Mouse (Mus musculus) hindbrain, embryonic 15.5 days (tissue): Measurements from ENCODE around the gene Lrrc4c. TPM values are rescaled to one million over a fixed set of nuclear protein-coding genes. Genes with fewer than 3 reads are reported as not detected.

Experiments
- ATAC-seq: fragments of 200-750 bp; cut with Nextera tagmentation; 2 replicates; pipeline ENCODE4 v1.8.0; 2017; ENCODE audit warnings: low read depth, moderate number of reproducible peaks, moderate TSS enrichment; ENCODE audit not compliant: low FRiP score
- H3K27ac ChIP-seq: fragments of 300-500 bp; sonication (generic); replicated peaks from 2 replicates; pipeline ENCODE4 v1.5.1; 2015; ENCODE audit warnings: mild to moderate bottlenecking, inconsistent platforms
- H3K27me3 ChIP-seq: fragments of 300-500 bp; sonication (generic); 2 replicates; pipeline ENCODE4 v1.6.1; 2015; ENCODE audit warnings: control low read depth, inconsistent platforms
- H3K36me3 ChIP-seq: fragments of 300-500 bp; sonication (generic); 2 replicates; pipeline ENCODE4 v1.6.1; 2015; ENCODE audit warnings: control low read depth, inconsistent platforms
- H3K4me1 ChIP-seq: fragments of 300-500 bp; sonication (generic); replicated peaks from 2 replicates; pipeline ENCODE4 v1.6.1; 2015; ENCODE audit warnings: control low read depth, inconsistent platforms
- H3K4me2 ChIP-seq: fragments of 300-500 bp; sonication (generic); 2 replicates; pipeline ENCODE4 v1.6.1; 2015; ENCODE audit warnings: moderate library complexity, mild to moderate bottlenecking, inconsistent platforms
- H3K4me3 ChIP-seq: fragments of 300-500 bp; sonication (generic); 2 replicates; pipeline ENCODE4 v1.5.1; 2015; ENCODE audit warnings: mild to moderate bottlenecking, inconsistent platforms
- H3K9ac ChIP-seq: fragments of 300-500 bp; sonication (generic); 2 replicates; pipeline ENCODE4 v1.6.1; 2015; ENCODE audit warnings: inconsistent platforms
- H3K9me3 ChIP-seq: fragments of 300-500 bp; sonication (generic); 2 replicates; pipeline ENCODE4 v1.6.1; 2016; ENCODE audit warnings: control low read depth, inconsistent platforms
- WGBS: fragments of 180-500 bp; shearing (Covaris S2); methylation state at CpG from one replicate; pipeline ENCODE4 v1.1.7; 2015; 5-methylcytosine and 5-hydroxymethylcytosine counted together
- polyA plus RNA-seq: library from polyadenylated mRNA; unstranded; fragments of >200 nt; fragmentation: Nextera tagmentation; extraction: Ambion mirVana; gene quantifications from 2 replicates; pipeline ENCODE4 v1.2.1, GENCODE M21; 2015

The Lrrc4c gene
- polyA plus RNA-seq, 1 experiment from 2014 or later: 35.0 TPM

DNA sequence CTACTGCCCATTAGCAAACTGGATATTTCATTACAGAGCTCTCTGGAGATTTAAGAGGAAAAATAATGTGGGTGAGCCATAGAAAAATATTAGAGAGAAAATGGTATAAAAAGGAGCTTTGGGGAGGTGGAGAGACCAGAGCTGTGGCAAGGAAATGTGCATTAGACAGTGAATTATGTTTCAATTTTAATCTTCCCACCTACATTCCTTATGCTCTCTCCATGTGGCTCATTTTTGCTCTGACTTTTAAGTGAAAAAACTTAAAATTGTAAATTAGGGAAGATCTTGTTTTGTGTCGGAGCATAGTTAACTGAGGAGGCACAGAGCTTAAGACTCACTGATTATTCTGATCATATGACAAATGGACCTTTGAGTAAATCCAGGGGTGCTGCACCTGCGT, 399.4 kb downstream of the Lrrc4c start:
- no peak for ATAC-seq
- H3K4me2 ChIP-seq: no peak overlapping the region

DNA sequence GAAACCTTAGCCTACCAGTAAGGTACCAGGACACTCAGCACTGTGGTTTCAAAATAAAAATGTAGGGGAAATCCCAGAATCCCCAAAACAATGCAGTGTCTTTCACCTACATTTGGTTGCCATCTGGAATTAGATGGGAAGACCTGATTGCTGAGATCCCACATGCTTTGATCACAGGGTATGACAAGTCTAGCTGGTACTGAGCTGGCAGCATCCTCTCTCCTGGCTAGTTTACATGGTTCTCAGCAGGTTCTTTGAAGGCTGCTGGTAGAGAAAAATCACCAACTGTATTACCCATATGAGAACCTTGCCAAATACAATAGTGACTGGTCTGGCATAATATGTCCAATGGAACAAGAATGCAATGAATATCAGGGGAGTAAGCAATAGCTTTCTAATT, 405.4 kb downstream of the Lrrc4c start:
- Histone ChIP-seq H3K4me3 (no peak overlapping the region), H3K9me3 (no peaks in the 10 kb centered on the region), H3K27me3 (no peaks in the 10 kb centered on the region), H3K9ac (no peak overlapping the region), H3K27ac (no peak overlapping the region), H3K4me1 (no peaks in the 10 kb centered on the region), H3K36me3 (no peaks in the 10 kb centered on the region), H3K4me2 (no peak overlapping the region)
- ATAC-seq: no peak

More for the DNA sequence above, 399.4 kb downstream of the Lrrc4c start:
- H3K27ac ChIP-seq: no peak overlapping the region
- H3K9ac ChIP-seq: no peak overlapping the region
- H3K4me3 ChIP-seq: no peak overlapping the region
- no peaks in the 10 kb centered on the region for H3K9me3 ChIP-seq
- no peaks in the 10 kb centered on the region for H3K36me3 ChIP-seq
- 87% methylated on average over 2 of the region's 2 CpGs for WGBS
- H3K4me1 ChIP-seq: no peaks in the 10 kb centered on the region
- H3K27me3 ChIP-seq: no peaks in the 10 kb centered on the region

DNA sequence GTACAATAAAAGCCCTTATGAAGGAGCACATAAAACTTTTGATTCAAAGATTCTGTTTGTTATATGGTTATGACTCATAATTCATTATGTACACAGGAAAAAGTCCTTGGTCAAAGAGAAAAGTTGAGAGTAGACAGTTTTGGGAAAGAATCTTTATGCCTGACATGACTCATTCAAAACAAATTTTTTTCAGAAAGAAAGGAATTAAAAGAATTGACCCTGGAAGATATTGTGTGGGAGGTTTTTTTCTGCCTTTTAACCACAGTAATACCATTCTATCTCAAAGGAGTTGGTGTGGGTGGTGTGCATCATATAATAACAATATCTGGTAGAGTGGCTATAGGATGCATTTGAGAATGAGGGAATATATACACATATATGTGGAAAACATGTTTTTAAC, 418.1 kb downstream of the Lrrc4c start:
- Histone ChIP-seq H3K9me3 (no peaks in the 10 kb centered on the region), H3K4me3 (no peak overlapping the region), H3K4me2 (no peak overlapping the region), H3K4me1 (no peaks in the 10 kb centered on the region), H3K36me3 (no peaks in the 10 kb centered on the region), H3K27me3 (no peaks in the 10 kb centered on the region), H3K9ac (no peak overlapping the region), H3K27ac (no peak overlapping the region)
- ATAC-seq: no peak

DNA sequence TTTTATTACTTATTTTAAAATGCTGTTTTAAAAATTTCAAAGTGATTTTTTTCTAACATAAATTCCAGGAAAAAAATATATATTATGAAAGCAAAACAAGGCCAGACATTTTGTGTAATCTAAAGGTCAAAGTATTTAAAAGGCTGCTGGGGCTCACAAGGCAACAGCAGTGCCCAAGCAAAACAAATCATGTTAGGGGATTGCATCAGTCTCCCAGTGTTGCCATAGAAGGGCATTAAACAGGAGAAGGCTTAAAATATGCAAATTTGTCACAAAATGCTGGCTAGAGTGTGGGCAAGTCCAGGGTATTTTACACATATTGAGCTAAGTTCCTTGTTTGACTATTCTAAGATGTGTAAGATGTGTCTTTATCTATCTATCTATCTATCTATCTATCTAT, 437.1 kb downstream of the Lrrc4c start:
- H3K36me3 ChIP-seq: no peaks in the 10 kb centered on the region
- no peak overlapping the region for H3K27ac ChIP-seq
- H3K4me1 ChIP-seq: no peaks in the 10 kb centered on the region
- H3K9ac ChIP-seq: no peak overlapping the region
- H3K4me2 ChIP-seq: no peak overlapping the region
- H3K27me3 ChIP-seq: no peaks in the 10 kb centered on the region
- no peaks in the 10 kb centered on the region for H3K9me3 ChIP-seq
- no peak for ATAC-seq
- H3K4me3 ChIP-seq: no peak overlapping the region

DNA sequence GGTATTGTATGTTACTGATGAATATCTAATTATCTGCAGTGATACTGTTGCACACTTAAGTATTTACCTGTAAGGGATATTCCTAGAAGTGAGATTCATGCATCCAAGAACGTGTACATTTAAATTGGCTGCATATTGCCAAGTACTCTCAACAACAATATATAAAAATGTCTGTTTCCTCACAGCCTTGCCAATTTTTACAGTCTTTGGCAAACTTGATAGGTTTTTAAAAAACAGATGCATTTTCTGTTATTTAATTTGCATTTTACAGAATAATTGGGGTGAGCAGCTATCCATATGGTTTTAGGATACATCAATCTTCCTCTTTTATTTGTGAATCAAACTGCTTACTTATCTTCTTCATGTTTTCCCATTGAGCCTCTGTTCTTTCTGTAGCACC, 439.7 kb downstream of the Lrrc4c start:
- no peaks in the 10 kb centered on the region for H3K9me3 ChIP-seq
- no peak overlapping the region for H3K27ac ChIP-seq
- no peak overlapping the region for H3K4me2 ChIP-seq
- H3K4me1 ChIP-seq: no peaks in the 10 kb centered on the region
- no peaks in the 10 kb centered on the region for H3K27me3 ChIP-seq
- WGBS: 63% methylated on average over 1 of the region's 1 CpGs
- no peak overlapping the region for H3K4me3 ChIP-seq
- H3K9ac ChIP-seq: no peak overlapping the region
- ATAC-seq: no peak
- H3K36me3 ChIP-seq: no peaks in the 10 kb centered on the region

DNA sequence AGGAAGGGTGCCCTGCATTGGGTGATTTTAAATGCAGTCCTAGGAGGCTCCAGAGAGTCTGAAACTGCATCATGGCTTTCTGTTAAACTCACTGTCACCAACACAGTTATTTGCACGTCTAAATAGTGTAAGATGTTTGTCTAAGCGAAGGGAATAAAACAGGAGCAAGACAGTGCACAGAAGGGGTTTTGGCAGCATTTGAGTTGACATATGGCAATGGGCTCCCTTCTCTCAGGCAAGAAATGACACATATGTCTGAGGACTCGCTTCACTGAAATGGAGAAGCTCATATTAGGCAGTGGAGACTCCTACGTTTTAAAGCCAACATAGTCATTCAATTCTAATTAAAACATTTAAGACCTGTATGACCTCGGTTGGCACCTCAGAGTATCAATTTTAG, 445.6 kb downstream of the Lrrc4c start:
- Histone ChIP-seq H3K27ac (no peak overlapping the region), H3K36me3 (no peaks in the 10 kb centered on the region), H3K9ac (no peak overlapping the region), H3K4me1 (no peaks in the 10 kb centered on the region), H3K4me3 (no peak overlapping the region), H3K9me3 (no peaks in the 10 kb centered on the region), H3K27me3 (no peaks in the 10 kb centered on the region), H3K4me2 (no peak overlapping the region)
- WGBS: 55% methylated on average over 5 of the region's 5 CpGs
- peak; percentile 42; the same call in 1 of the 2 replicates for ATAC-seq

DNA sequence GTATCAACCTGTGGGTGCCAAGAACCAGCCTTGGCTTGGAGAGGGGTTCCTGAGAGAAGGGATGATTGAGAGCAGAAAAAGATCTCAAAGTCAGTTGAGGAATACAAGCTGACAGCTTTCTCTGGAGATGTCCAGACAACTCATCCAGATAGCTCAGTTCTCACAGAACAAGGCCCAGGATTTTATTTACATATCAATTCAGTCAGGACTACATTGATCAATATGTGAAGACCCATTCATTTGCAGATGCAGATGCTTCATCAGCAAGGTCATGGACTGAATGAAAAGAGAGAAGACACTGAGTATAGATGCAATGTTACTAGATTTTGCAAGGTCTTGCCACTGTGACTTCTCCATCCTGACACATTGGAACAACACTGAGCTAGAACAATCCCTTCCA, 457.4 kb downstream of the Lrrc4c start:
- H3K9me3 ChIP-seq: no peaks in the 10 kb centered on the region
- no peak overlapping the region for H3K27ac ChIP-seq
- no peak overlapping the region for H3K9ac ChIP-seq
- H3K4me1 ChIP-seq: no peaks in the 10 kb centered on the region
- no peak for ATAC-seq
- H3K4me2 ChIP-seq: no peak overlapping the region
- no peaks in the 10 kb centered on the region for H3K27me3 ChIP-seq
- no peaks in the 10 kb centered on the region for H3K36me3 ChIP-seq
- H3K4me3 ChIP-seq: no peak overlapping the region

DNA sequence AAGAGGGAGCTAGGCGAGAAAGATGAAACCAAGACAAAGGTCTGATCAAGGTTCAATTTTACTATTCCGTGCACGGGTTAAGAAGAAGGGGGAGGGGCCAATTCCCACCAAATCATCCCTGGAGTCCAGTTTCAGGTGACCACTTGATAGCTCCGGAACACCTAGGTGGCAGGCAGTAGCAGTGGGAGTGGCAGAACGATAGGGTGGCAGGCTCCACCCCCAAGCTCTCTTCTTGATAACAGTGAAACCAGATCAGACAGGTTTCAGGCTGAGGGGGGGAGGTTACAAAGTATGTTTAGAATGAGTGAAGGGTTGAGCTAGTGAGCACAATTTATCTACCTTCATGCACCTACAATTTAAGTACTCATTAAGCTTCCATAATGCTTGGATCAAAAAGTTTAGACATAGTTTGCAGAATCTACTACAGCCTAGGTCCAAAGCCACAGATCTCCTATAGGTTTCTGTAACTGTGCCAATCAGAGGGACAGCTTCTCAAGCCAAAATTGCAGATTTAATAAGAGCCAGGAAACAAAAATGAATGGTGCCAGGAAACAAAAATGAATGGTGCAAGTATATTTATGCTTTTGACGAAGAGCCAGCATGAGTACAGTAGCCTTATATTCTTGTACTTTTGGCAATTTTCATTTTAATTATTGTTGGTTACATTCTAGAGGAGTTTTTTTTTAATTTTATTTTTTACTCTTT, 478.9 kb downstream of the Lrrc4c start:
- Histone ChIP-seq H3K4me2 (no peak overlapping the region), H3K36me3 (no peaks in the 10 kb centered on the region), H3K9ac (no peak overlapping the region), H3K4me1 (no peaks in the 10 kb centered on the region), H3K4me3 (no peak overlapping the region), H3K9me3 (no peaks in the 10 kb centered on the region), H3K27me3 (no peaks in the 10 kb centered on the region), H3K27ac (no peak overlapping the region)
- WGBS: 44% methylated on average over 6 of the region's 6 CpGs
- ATAC-seq: no peak

DNA sequence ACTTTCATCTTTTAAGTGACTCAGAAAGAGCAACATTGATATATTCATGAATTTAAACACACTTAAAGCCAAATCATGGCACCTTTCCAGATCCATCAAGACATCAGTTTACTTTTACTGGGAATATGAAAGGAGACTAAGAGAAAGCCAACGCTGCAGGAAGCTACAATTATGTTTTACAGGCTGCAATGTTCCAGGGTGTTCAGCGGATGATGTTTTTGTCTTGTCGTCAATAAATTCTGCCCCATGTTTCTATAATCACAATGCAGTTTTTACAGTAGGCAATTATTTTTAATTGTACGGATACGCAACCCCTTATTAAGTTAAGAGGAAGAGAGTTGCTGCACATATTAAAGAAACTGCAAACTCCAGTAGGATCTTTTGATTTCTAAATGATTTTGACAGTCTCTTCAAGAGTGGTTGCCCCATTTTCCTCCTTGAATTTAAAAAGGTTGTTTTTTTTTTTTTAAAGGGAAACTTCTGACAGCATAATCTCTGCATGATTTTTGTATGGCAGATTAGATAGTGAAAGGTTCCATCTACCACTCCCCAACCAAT, 532.9 kb downstream of the Lrrc4c start:
- Histone ChIP-seq H3K9me3 (no peaks in the 10 kb centered on the region), H3K4me1 (no peaks in the 10 kb centered on the region), H3K4me3 (no peak overlapping the region), H3K27ac (no peak overlapping the region), H3K27me3 (no peaks in the 10 kb centered on the region), H3K36me3 (no peaks in the 10 kb centered on the region), H3K4me2 (no peak overlapping the region), H3K9ac (no peak overlapping the region)
- no peak for ATAC-seq
- WGBS: 80% methylated on average over 5 of the region's 5 CpGs

DNA sequence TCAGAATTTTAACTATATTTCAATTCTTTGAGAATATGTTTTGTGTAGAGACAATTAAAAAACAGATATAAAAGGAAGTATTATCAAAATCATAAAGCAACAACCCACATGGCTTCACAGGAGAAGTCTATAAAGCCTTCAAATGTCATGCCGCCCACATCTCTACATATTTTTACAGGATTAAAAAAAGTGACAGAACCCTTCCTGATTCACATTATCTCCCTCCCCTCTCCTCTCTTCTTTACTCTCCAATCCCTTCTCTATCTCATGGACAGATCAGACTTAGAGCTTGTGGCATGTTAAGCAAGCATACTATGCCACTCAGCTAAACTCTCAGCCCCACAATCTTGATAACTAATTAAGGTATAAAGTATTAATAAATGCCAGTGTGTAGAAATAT, 535.8 kb downstream of the Lrrc4c start:
- H3K36me3 ChIP-seq: no peaks in the 10 kb centered on the region
- H3K4me2 ChIP-seq: no peak overlapping the region
- no peak for ATAC-seq
- no peak overlapping the region for H3K4me3 ChIP-seq
- WGBS: 95% methylated on average over 1 of the region's 1 CpGs
- H3K9ac ChIP-seq: no peak overlapping the region
- H3K4me1 ChIP-seq: no peaks in the 10 kb centered on the region
- H3K27ac ChIP-seq: no peak overlapping the region
- H3K27me3 ChIP-seq: no peaks in the 10 kb centered on the region
- no peaks in the 10 kb centered on the region for H3K9me3 ChIP-seq

DNA sequence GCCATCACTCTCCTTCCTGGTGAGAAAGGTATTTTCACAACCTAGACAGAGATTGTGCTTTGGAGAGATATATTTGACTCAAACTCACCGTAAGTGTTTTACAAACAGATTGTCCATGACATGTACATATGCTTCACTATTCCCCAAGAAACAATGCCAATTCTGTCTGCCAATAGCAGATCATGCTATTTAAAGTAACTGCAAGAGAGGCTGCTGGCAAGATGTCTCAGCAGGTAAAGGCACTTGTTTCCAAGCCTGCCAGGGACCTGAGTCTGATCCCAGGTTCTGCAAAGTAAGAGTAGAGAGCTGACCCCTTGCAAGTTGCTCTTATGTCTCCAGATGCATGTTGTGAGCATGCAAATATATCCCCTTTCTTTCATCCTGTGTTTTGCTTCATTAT, 558.1 kb downstream of the Lrrc4c start:
- H3K4me2 ChIP-seq: no peak overlapping the region
- H3K36me3 ChIP-seq: no peaks in the 10 kb centered on the region
- no peaks in the 10 kb centered on the region for H3K4me1 ChIP-seq
- no peak overlapping the region for H3K9ac ChIP-seq
- ATAC-seq: no peak
- no peak overlapping the region for H3K27ac ChIP-seq
- no peak overlapping the region for H3K4me3 ChIP-seq
- 97% methylated on average over 1 of the region's 1 CpGs for WGBS
- no peaks in the 10 kb centered on the region for H3K27me3 ChIP-seq
- no peaks in the 10 kb centered on the region for H3K9me3 ChIP-seq

DNA sequence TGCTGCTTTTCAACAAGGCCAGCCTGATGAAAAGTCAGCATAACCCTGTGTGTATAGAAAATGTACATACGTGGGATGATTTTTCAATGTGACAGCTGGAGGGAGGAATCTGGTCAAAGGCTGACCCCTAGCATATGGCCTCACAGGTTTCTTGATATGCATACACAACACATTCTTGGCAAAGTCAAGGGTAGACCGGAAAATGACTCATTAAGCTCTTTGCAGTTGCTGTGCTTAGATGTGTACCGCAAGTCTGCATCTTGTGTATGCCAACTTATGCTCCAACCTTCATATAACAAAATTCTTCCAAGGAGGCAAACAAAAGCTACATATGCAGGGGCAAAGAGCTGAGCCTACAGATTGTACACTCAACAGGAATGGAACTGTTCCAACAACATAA, 631.6 kb downstream of the Lrrc4c start:
- no peak overlapping the region for H3K4me3 ChIP-seq
- no peaks in the 10 kb centered on the region for H3K9me3 ChIP-seq
- H3K9ac ChIP-seq: no peak overlapping the region
- WGBS: 82% methylated on average over 3 of the region's 3 CpGs
- no peaks in the 10 kb centered on the region for H3K36me3 ChIP-seq
- H3K27ac ChIP-seq: no peak overlapping the region
- H3K4me1 ChIP-seq: no peaks in the 10 kb centered on the region
- H3K27me3 ChIP-seq: no peaks in the 10 kb centered on the region
- no peak overlapping the region for H3K4me2 ChIP-seq
- no peak for ATAC-seq

DNA sequence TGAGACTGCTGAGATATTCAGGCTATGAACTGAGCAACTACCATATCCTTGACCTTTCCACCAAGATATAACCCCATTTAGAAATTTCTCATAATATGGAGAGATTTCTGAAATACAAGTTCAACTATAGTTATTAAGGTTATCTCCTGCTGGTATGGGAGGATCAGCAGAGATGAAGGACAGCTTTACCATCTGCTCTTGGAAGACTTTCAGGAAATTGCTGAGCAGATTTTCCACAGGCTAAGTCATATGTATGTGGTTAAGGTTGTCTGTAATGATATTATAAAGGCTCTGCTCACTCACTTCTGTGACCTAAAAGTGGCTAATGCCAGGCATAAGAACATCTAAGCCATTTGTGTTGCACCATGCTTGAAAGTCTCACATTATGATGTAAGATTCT, 681.6 kb downstream of the Lrrc4c start:
- Histone ChIP-seq H3K4me3 (no peak overlapping the region), H3K4me1 (no peaks in the 10 kb centered on the region), H3K36me3 (no peaks in the 10 kb centered on the region), H3K27ac (no peak overlapping the region), H3K27me3 (no peaks in the 10 kb centered on the region), H3K9ac (no peak overlapping the region), H3K4me2 (no peak overlapping the region), H3K9me3 (no peaks in the 10 kb centered on the region)
- ATAC-seq: no peak
